Mouse (Mus musculus) left cerebral cortex, adult 11 months (tissue): ENCODE measurements at regions not wholly inside any gene's neighbourhood (a gene's known extent, or its start where the extent isn't known, plus 50 kb on each side); places are given as distances from the start of the nearest gene placed in this dataset.

Experiments used
- DNase-seq: peaks from one replicate; pipeline ENCODE4 v3.0.0; 2022; ENCODE audit warnings: low spot score

DNA sequence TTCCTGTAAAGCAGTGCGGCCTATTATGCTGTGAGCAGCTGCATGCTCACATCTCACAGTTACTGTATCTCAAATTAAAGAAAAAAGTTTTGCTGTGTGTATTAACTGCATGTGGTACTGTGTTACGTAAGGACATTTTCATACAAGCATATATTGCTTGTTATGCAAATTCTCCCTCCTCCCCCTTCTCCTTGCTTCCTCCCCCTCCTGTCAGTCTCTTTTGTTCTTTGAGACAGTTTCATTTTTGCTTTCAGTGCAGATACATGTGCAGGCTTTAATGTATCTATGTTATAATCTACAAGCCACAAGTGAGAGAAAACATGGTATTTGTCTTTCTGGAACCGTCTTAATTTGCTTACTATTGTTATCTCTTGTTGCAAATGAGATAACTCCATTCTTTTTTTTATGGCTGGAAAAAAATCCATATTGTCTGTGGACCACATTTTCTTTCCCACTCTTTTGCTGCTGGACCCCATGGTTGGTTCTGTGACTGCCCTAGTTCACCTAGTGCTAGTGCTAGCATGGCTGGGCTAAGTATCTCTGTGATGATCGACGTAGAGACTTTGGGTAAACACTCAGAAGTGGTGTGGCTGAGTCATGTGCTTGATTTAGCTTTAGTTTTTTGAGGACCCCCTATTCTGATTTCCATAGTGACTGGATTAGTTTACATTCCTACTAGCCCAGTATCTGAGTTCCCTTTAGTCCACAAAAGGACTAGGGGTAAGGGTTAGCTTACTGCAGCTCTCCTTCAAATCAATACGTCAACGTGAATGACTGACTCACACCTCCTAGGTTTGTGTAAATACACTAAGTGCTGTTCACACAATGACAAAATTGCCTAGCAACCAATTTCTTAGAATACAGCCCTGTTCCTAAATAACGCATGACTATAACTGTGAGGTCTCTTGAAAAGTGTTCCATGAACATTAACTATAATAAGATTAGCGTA, 158.1 kb downstream of the Icos start:
- DNase-seq, result no peak

GRCm38 (mm10) chr1:61137210-61137885, 159.6 kb downstream of the Icos start:
- DNase-seq, result no peak

DNA sequence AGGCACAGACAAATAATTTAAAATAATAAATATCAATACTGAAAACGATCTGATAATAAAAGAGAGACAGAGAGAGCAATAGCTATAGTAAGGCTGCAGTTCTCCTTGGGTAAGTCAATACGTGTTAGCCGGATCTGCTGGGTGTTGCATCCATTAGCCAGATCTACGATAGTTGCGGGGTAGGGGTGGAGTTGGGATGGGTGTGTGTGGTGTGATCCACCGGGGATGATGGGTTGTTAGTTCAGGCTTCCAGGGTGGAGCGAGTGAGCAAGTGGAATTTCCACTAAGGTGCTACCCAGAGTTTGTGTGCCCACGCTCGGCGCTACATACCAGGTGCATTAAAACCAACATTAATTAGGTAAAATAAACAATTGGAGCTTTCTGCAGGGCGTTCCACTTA, 160.2 kb downstream of the Icos start:
- DNase-seq, result no peak

GRCm38 (mm10) chr1:61139291-61139983, 161.7 kb downstream of the Icos start:
- DNase-seq, result peak; percentile 15

DNA sequence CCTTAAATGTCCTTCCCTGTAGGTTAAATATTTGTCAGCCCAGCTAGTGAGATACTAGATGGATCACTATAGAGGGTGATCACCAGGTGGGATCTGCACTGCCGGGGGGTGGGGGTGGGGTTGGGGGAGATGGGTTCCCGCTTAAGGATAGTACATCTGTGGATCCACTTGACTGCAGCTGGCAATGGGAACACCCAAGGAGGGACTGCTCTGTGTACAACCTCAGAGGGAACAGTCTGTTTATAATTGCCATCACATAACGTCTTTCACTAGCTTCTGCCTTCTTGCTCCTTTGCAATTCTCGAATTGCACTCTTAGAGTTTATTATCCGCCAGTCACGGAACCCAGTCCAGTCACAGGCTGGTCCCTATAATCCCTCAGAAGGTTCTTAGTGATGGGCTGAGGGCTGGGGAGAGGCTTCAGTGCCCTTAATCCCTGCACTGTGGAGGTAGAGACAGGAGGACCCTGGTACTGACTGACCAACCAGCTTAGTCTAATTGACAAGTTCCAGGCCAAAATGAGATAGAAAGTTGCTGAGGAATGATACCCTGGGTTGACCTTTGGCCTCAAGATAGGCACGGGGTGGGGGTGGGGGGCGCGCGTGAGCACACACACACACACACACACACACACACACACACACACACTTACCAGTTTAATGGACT, 162.4 kb downstream of the Icos start:
- DNase-seq, result no peak

GRCm38 (mm10) chr1:61140870-61141591, 163.3 kb downstream of the Icos start:
- no peak for DNase-seq

DNA sequence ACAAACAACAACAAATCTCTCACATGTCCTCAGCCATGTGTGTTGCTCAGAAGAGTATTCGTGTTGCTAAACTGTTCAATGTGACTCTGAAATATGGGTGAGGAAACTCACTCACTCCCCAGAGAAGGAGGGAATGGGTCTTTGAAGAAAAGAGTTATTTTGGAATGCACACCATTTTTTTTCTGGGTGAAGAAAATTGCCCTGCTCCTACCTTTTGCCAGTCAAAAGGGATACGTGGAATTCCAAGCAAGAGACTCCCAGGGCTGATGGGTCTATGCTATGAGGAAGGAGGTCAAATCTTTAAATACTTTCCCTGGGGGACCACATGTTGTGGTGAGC, 163.8 kb downstream of the Icos start:
- DNase-seq, result no peak

- no peak for DNase-seq
Observed at GRCm38 (mm10) chr1:61141952-61142351, 164.2 kb downstream of the Icos start.

GRCm38 (mm10) chr1:61143030-61143753, 165.5 kb downstream of the Icos start:
- no peak for DNase-seq

- no peak for DNase-seq
Observed at GRCm38 (mm10) chr1:61143754-61144066, 166.0 kb downstream of the Icos start.

DNA sequence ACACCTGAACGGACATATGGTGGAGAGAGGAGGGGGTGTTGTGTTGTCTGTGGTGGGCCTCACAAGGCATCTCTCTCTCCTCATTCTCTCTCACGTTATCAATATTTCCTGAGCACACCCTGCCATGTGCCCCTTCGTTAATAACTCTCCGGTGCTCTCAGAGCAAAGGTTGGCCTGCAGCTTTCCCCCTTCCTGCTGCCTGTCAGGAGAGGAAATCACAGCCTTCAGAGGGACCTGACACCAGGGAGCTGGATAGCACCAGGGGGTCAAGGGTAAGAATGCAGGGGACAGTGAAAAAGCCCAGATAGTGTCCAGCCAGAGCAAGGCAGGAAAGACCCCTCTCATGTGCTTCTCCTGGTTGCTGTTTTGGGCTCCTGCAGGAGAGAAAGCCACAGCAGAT, 167.3 kb downstream of the Icos start:
- DNase-seq, result no peak

- no peak for DNase-seq
Observed at GRCm38 (mm10) chr1:61145572-61145971, 167.8 kb downstream of the Icos start.

GRCm38 (mm10) chr1:61146222-61146723, 168.5 kb downstream of the Icos start:
- no peak for DNase-seq

DNA sequence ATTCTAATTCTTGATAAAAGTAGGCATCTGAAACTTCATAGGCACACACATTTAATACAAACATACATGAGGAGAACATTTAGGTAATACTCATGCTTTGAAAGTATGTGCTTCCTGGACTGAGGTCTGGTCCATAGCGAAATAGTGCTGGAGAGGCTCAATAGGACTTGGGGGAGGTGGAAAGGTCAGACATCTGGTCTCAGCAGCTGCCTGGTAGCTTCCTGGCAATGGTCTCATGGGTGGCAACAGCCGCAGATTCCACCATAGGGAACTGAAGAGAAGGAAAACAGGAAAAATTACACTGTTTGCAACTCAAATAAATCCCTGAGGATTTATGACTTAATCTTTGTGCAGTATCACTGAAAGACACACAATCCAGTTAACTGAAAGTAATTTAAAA, 174.0 kb downstream of the Icos start:
- DNase-seq, result no peak

- no peak for DNase-seq
Observed at GRCm38 (mm10) chr1:61152157-61152556, 174.4 kb downstream of the Icos start.

GRCm38 (mm10) chr1:61154216-61154615, 176.5 kb downstream of the Icos start:
- DNase-seq, result peak; percentile 10

GRCm38 (mm10) chr1:61157271-61157670, 179.5 kb downstream of the Icos start:
- DNase-seq, result no peak

GRCm38 (mm10) chr1:61160505-61160904, 182.8 kb downstream of the Icos start:
- no peak for DNase-seq

DNA sequence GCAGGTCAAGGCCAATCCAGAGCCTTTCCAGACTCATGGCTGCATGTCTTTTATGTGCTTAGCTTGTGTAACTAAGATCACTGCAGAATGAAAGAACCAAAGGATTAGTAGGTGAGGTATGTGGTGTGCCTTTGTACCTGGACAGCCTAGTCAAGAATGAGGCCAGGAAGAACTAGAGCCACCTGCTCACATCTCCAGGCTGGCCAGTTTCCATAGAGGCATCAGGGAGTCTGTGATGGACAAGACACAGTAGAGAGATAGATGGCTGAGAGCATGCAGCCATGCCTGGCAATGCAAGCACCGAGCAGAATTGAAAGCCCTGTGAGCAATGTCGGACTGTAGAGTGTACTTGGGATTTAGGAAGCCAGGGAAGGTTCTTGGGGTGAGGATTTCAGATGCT, 186.5 kb downstream of the Icos start:
- no peak for DNase-seq

- DNase-seq, result no peak
Observed at GRCm38 (mm10) chr1:61171941-61172340, 194.2 kb downstream of the Icos start.

DNA sequence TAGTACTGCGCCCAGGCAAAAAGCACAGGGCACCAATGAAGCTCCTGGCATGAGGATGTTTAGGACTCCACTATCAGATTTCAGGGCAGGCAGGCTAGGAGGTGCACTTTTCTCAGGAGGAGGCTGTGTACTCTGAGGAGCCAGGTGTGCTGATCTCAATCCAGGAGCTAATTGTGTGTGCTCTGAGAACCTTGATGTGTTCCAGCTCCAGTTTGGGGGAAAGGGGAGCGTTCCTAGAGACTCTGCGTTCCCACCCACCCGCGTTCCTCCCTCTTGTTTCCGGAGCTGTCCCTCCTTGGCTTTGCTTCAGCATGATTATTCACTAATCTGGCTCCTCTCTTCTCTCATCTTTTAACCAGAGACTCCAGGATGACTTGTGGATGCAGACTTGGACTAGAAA, 195.2 kb downstream of the Icos start:
- DNase-seq, result no peak
